Mouse (Mus musculus) CD4-positive, CD25-positive, alpha-beta regulatory T cell, adult 2 months (primary cell): Measurements from ENCODE around the gene Rsrc1.

ENCODE experiments used
- DNase-seq: peaks from one replicate; pipeline ENCODE4 v3.0.0-alpha.2; 2012; ENCODE audit warnings: low read depth, low spot score

The Rsrc1 gene

GRCm38 (mm10) chr3:66981101-66981661, at the start of gene Rsrc1:
TSS of gene Rsrc1 (plus strand) at chr3:66981390.
- DNase-seq = peak; percentile 51

- no peak for DNase-seq
Observed at GRCm38 (mm10) chr3:66939675-66940074, 41.5 kb upstream of the Rsrc1 start.

GRCm38 (mm10) chr3:66955126-66955525, 26.1 kb upstream of the Rsrc1 start:
- DNase-seq = no peak

GRCm38 (mm10) chr3:66959972-66960371, 21.2 kb upstream of the Rsrc1 start:
- no peak for DNase-seq

GRCm38 (mm10) chr3:66964884-66965283, 16.3 kb upstream of the Rsrc1 start:
- DNase-seq = no peak

GRCm38 (mm10) chr3:66967508-66967907, 13.7 kb upstream of the Rsrc1 start:
- no peak for DNase-seq

- DNase-seq = peak; percentile 1
Observed at GRCm38 (mm10) chr3:66970261-66970660, 10.9 kb upstream of the Rsrc1 start.

- peak; percentile 1 for DNase-seq
Observed at GRCm38 (mm10) chr3:66970661-66971331, 10.4 kb upstream of the Rsrc1 start.

- no peak for DNase-seq
Observed at GRCm38 (mm10) chr3:66972191-66972950, 8.8 kb upstream of the Rsrc1 start.

GRCm38 (mm10) chr3:66973391-66973943, 7.7 kb upstream of the Rsrc1 start:
- peak; percentile 72 for DNase-seq

GRCm38 (mm10) chr3:66974501-66974900, 6.7 kb upstream of the Rsrc1 start:
- no peak for DNase-seq

GRCm38 (mm10) chr3:66976889-66977615, 4.1 kb upstream of the Rsrc1 start:
- DNase-seq = no peak

GRCm38 (mm10) chr3:66977811-66978456, 3.3 kb upstream of the Rsrc1 start:
- no peak for DNase-seq

GRCm38 (mm10) chr3:66978457-66979381, 2.5 kb upstream of the Rsrc1 start:
- DNase-seq = no peak

GRCm38 (mm10) chr3:66979491-66979890, 1.7 kb upstream of the Rsrc1 start:
- no peak for DNase-seq

GRCm38 (mm10) chr3:66980111-66980975, 847 bp upstream of the Rsrc1 start:
- DNase-seq = no peak

GRCm38 (mm10) chr3:66981706-66982105, 516 bp downstream of the Rsrc1 start, which contains the start of gene Shox2:
TSS of gene Shox2 (minus strand) at chr3:66981771.
- DNase-seq = peak; percentile 42

GRCm38 (mm10) chr3:66982181-66982911, 1.2 kb downstream of the Rsrc1 start:
- DNase-seq = peak; percentile 71
